Mouse (Mus musculus): ENCODE measurements around the gene Tnfaip8l1. TPM values are rescaled to one million over a fixed set of nuclear protein-coding genes. Genes with fewer than 3 reads are reported as not detected.

Tnfaip8l1 gene
- polyA plus RNA-seq, 1 experiment from 2014 or later: 8.3 TPM

Small RNA genes lying within 50 kb of the gene (microRNA-seq; reads per million reads assigned to microRNA genes)
- not detected for gene Gm44397

Other genes with a start within 250 kb of the Tnfaip8l1 start
- gene Zfp119b, start 213.0 kb upstream of the Tnfaip8l1 start, polyA plus RNA-seq (2016; fragmentation: Nextera tagmentation; extraction: Ambion mirVana): 5.0 and 7.0 TPM in 2 replicates
- gene Ebi3, start 209.8 kb upstream of the Tnfaip8l1 start, polyA plus RNA-seq (2016; fragmentation: Nextera tagmentation; extraction: Ambion mirVana): 1.6 TPM in 2 replicates
- 24.6 and 26.6 TPM in 2 replicates for gene Yju2, start 203.4 kb upstream of the Tnfaip8l1 start, polyA plus RNA-seq (2016; fragmentation: Nextera tagmentation; extraction: Ambion mirVana)
- gene Shd, start 192.0 kb upstream of the Tnfaip8l1 start, polyA plus RNA-seq (2016; fragmentation: Nextera tagmentation; extraction: Ambion mirVana): 52.6 and 54.1 TPM in 2 replicates
- gene Fsd1, start 176.0 kb upstream of the Tnfaip8l1 start, polyA plus RNA-seq (2016; fragmentation: Nextera tagmentation; extraction: Ambion mirVana): 42.4 and 43.2 TPM in 2 replicates
- gene Stap2, start 156.9 kb upstream of the Tnfaip8l1 start, polyA plus RNA-seq (2016; fragmentation: Nextera tagmentation; extraction: Ambion mirVana): 7.2 and 9.2 TPM in 2 replicates
- gene Mpnd, start 156.8 kb upstream of the Tnfaip8l1 start, polyA plus RNA-seq (2016; fragmentation: Nextera tagmentation; extraction: Ambion mirVana): 165 and 169 TPM in 2 replicates
- 171 and 175 TPM in 2 replicates for gene Sh3gl1, start 125.8 kb upstream of the Tnfaip8l1 start, polyA plus RNA-seq (2016; fragmentation: Nextera tagmentation; extraction: Ambion mirVana)
- gene Chaf1a, start 122.0 kb upstream of the Tnfaip8l1 start, polyA plus RNA-seq (2016; fragmentation: Nextera tagmentation; extraction: Ambion mirVana): 48.8 and 51.2 TPM in 2 replicates
- gene Ubxn6, start 87.4 kb upstream of the Tnfaip8l1 start, polyA plus RNA-seq (2016; fragmentation: Nextera tagmentation; extraction: Ambion mirVana): 42.0 and 46.4 TPM in 2 replicates
- gene Hdgfl2, start 82.8 kb upstream of the Tnfaip8l1 start, polyA plus RNA-seq (2016; fragmentation: Nextera tagmentation; extraction: Ambion mirVana): 176 and 189 TPM in 2 replicates
- 0.12 and 0.23 TPM in 2 replicates for gene Plin4, start 52.7 kb upstream of the Tnfaip8l1 start, polyA plus RNA-seq (2016; fragmentation: Nextera tagmentation; extraction: Ambion mirVana)
- 0.10 TPM in 2 replicates for gene Plin5, start 44.9 kb upstream of the Tnfaip8l1 start, polyA plus RNA-seq (2016; fragmentation: Nextera tagmentation; extraction: Ambion mirVana)
- gene Lrg1, start 40.5 kb upstream of the Tnfaip8l1 start, polyA plus RNA-seq (2016; fragmentation: Nextera tagmentation; extraction: Ambion mirVana): 0.24 TPM in 1 of 2 replicates, not detected in the other
- gene Sema6b, start 22.1 kb upstream of the Tnfaip8l1 start, polyA plus RNA-seq (2016; fragmentation: Nextera tagmentation; extraction: Ambion mirVana): 3.1 and 3.3 TPM in 2 replicates
- 69.3 and 78.4 TPM in 2 replicates for gene Mydgf, start 21.4 kb downstream of the Tnfaip8l1 start, polyA plus RNA-seq (2016; fragmentation: Nextera tagmentation; extraction: Ambion mirVana)
- gene Dpp9, start 56.4 kb downstream of the Tnfaip8l1 start, polyA plus RNA-seq (2016; fragmentation: Nextera tagmentation; extraction: Ambion mirVana): 36.2 and 37.7 TPM in 2 replicates
- gene Fem1a, start 94.3 kb downstream of the Tnfaip8l1 start, polyA plus RNA-seq (2016; fragmentation: Nextera tagmentation; extraction: Ambion mirVana): 13.4 and 14.6 TPM in 2 replicates
- gene Ticam1, start 114.3 kb downstream of the Tnfaip8l1 start, polyA plus RNA-seq (2016; fragmentation: Nextera tagmentation; extraction: Ambion mirVana): 3.0 and 3.8 TPM in 2 replicates
- 62.7 and 71.7 TPM in 2 replicates for gene Plin3, start 130.4 kb downstream of the Tnfaip8l1 start, polyA plus RNA-seq (2016; fragmentation: Nextera tagmentation; extraction: Ambion mirVana)
- not detected in 2 replicates for gene Arrdc5, start 137.8 kb downstream of the Tnfaip8l1 start, polyA plus RNA-seq (2016; fragmentation: Nextera tagmentation; extraction: Ambion mirVana)
- 198 and 199 TPM in 2 replicates for gene Uhrf1, start 140.8 kb downstream of the Tnfaip8l1 start, polyA plus RNA-seq (2016; fragmentation: Nextera tagmentation; extraction: Ambion mirVana)
- gene Kdm4b, start 163.6 kb downstream of the Tnfaip8l1 start, polyA plus RNA-seq (2016; fragmentation: Nextera tagmentation; extraction: Ambion mirVana): 53.1 and 54.3 TPM in 2 replicates